Mouse (Mus musculus): ENCODE results near the gene Krt8.

GRCm38 (mm10) chr15:102023888-102024287 is 19.6 kb upstream of the Krt8 start:
- no peak for TF ChIP-seq CTCF (IDR thresholded peaks at IDR 0.05; ENCODE audit: low read depth)
- no peak for TF ChIP-seq EP300 (IDR thresholded peaks at IDR 0.05; ENCODE audit: low read depth)

Data from liver, postnatal 0 days (tissue).